Mouse (Mus musculus) c-Kit-positive CD71-positive TER-119-negative erythroid progenitor cells, embryonic 14.5 days (primary cell): ENCODE measurements around the gene Rin3.

ENCODE experiments used
- DNase-seq: peaks from one replicate; pipeline ENCODE4 v3.0.0-alpha.2; 2013; ENCODE audit warnings: low read depth

Gene Rin3

DNA sequence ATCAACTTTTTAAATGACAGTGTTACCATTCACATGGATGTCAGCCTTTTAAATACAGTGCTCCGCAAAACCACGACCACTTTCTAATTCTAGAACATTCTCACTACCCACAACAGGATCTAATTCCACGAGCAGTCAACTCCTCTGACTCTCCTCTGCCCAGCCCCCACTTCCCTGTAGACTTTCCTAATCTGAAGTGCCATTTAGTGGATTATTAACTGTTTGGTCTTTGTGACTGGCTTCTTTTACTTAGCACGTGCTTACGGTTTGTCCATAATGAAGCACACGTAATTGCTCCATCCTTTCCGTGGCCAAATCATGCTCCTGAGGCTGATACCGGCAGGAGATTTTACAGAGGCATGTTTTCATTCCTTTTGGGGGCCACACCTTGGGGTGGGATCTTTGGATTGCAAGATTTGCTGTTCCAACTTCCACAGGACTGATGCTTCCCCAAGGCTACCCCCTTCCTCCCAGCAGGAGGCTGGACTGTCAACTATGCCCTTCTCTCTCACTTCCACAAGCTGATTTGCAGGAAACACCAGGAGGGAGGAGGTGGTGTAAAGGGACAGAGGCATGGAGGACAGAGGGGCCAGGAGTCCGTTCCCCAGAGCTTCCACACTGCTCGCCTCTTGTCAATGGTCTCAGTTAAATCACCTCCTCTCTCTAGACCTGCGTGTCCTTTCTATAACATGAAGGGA lies 139.9 kb downstream of the Rin3 start:
- no peak for DNase-seq

DNA sequence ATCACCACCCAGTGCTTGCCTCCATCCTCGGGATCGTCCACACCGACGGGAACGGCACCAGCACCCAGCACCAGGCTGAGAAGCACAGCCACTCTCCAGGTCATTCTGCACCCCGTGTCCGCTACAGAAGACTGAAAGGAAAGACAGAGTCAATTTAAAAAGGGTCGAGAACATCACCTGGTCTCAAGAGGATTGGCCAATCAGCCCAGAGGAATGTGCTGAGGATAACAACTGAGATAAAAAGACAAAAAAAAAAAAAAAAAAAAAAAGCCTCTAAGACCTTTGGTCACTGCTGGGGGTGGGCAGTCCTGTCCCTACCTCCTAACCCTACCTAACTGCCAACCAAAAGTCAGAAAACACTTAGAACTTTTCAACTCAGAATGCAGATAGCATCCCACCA lies 140.8 kb downstream of the Rin3 start:
- DNase-seq = no peak

DNA sequence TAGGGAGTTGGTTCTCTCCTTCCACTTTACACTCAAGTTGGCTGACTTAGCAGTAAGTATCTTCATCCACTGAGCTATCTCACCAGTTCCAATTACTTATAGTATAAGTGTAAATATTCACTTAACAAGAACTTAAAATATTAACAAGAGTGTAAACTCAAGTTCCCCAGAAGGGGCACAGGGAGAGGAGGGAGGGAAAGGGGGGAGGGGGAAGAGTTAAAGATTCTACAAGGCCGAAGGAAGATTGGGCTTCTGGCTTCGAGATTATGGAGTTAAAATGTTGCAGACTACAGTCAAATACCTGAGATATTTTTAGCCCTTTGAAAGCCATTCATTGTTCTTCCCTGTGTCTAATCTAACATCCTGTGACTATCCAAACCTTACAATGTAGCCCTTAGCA lies 141.6 kb downstream of the Rin3 start:
- DNase-seq = no peak

DNA sequence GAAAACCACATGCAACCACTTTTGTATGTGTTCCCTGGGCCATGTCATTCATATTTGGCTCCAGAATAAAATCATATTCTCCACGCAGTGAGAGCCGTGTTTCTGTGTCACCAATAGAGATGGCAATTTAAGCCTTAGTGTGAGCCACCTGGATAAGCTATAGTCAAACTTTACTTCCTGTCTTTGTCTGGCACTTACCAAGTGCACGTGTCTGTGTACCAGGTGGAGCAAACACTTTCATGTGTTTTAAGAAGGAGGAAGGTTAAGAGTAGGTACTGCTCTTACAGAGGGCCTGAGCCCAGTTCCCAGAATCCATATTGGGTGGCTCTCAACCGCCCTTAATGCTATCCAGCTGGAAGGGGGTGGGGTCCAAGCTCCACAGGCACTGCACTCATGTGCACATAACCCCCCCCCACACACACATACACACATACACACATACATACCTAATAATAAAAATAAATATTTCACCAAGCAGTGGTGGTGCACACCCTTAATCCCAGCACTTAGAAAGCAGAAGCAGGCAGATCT lies 142.3 kb downstream of the Rin3 start:
- DNase-seq = no peak

DNA sequence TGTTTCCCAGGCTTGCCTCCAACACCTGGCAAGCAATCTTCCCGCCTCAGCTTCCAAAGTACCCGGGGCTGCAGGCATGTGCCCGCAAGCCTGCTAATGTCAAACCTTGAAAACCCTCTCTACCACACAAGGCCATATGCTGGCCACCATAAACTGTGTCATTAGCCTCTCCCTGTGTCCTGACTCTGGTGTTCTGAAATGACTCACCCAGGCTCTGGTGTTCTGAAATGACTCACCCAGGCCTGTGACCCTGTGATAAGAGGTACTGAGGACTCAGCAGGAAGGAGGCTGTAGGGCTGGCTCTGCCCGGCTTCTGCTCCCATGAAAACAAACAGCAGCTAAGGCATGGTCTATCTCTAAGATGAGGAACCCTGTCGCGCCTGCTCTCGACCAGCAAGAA lies 143.4 kb downstream of the Rin3 start:
- DNase-seq = peak; percentile 75

DNA sequence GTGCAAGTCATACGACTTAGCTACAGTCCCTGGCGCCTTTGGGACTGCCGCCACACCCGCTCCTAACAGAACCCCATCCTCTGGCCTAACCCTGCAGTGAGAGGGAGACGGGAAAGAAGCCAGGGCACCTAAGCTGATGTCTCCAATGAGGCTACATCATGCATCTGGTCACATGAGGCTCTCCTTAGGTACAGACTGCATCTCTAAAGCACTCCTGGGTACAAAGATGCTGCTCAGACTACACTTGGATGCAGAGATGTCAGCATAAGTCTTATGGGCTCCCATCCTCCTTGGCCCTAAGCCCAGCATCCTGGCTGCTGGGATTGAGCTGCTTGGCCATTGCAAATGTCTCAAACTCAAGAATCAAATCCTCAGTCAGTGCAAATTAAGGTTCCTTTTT lies 146.8 kb downstream of the Rin3 start:
- no peak for DNase-seq

DNA sequence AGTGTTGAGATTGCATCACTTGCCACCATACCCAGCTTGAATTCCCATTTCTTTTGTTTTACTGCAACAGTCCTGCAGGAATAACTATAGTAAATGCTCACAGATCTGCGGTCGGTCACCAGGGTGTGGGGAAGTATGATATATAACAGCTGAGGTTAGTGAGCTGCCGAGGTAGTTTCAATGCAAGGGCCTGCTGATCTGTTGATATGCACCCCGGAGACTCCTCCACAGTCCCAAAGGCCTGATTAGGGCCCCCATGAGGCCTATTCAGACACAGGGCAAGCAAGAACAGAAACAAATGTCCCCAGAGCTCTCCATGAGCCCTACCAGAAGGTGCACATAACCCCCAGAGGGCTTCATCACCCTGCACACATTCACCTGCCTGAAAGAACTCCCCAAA lies 147.4 kb downstream of the Rin3 start:
- DNase-seq = no peak

DNA sequence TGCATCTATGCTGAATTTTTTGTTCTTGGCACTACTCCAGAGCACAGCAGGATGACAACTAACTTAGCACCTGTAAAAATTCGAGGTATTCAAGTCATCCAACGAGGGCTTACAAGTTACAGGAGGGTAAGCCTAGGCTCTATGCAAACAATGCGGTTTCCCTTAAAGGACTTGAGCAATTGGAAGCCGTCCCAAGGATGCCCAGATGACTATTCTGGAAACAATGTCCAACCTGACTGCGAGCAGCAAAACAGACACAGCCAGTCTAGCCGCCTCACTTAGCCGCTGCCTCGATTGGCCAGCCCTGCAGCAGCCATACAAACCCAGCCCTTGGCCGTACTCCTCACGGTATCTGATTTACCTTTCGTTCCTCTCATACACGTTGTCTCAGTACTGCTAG lies 149.4 kb downstream of the Rin3 start:
- no peak for DNase-seq

DNA sequence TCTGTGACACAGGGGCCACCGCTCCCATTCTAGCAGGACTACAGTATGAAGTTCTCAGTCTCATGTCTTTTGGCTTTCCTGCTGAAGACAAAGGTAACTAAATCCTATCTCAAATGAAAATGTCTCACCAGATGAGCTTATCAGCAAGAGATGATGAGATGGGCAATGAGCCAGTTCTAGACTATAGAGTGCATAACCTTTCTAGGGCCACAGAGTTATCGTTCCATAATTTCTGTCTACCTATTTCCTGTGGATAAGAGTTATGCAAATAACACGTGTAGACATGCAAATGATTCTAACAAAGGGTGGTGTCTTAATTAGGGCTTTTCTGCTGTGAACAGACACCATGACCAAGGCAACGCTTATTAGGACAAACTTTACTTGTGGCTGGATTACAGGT lies 151.3 kb downstream of the Rin3 start:
- DNase-seq = no peak

DNA sequence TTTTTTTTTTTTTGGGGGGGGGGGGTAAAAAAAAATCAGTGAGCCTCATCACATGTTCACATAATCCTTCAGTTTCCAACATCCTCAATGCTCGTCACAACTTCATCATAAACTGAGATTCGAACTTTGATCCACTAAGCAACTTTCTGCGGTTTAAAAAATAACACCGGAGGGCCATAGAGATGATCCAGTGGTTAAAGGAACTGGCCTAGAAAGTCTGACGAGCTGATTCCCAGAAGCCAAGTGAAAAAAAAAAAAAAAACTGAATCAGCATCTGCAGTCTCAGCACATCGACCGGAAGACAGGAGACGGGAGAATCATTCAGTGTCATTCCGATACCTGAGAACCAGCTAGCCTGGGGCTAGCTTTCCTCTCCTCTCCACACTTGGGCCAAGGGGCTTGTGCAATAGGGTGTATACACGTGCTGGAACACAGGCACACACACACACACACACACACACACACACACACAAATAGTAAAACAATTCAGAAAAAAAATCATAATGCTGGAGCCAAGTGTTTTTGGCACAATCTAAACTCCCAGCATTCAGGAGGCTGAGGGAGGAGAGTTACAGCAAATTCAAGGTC lies 154.2 kb downstream of the Rin3 start:
- DNase-seq = no peak

DNA sequence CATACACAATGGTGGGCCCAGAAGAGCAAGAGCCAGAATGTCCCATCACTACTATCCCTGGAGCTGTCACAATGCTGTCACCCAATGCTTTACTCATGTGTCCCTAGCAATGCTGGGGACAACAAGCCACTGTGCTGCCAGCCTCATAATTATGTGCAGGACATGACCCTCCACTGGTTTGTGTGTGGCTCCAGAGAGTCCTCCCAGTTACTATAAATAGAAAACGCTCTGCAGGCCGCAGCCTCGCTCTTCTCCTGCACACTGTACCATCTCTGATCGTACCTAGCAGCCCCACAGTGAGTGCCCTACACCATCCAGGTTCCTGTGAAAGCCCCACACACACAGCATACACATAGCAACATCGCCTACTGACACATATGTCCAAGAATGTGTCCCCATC lies 155.1 kb downstream of the Rin3 start:
- DNase-seq = no peak

DNA sequence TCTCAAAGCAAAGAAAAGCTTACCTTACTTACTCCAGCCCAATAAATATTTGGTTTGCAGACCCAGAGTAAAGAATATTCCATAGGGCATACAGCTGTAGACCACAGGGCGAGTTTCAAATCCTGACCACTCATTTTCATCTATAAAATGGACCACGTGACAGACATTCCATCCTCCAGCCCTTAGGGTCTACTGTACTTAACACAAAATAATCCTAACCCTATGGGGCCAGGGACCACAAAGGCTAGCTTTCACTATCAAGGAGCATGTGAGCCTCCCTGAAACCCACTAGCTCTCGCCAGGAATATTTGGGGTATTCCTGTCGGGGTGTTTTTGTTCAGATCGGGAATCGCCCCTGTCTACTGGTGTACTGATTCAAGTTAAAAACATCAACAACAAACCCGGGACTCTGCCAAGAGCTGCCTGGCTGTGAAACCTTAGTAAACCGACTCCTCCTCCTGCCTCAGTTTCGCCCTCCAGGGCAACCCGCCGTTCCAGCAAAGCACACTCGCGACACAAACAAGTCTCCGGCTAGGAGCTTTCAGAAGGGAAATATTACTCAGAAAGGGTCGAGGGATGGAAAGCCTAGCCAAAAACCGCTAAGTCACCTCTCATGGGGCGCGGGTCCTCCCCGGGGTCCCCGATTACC lies 156.3 kb downstream of the Rin3 start:
- DNase-seq = no peak

DNA sequence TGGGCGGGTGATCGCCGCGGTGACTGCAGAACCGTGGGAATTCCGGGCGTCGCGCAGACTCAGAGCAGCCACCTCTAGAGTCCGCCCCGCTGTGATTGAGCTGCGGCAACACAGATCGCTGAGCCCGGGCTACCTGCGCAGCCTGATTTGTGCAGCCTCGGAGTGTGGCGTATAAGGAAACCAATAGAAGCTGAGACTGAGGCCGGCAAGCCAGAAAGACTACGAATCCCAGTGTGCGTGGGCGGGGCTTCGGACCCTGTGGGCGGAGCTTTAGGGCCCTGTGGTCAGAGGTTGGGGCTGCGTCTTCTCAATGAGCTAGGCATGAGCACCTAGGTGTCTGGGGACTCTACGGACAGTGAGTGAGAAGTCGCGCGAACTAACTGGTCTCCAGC lies 156.8 kb downstream of the Rin3 start, which contains the start of gene Lgmn:
Gene Lgmn (minus strand): TSS at position 182 of the 392 bp plus-strand sequence.
- DNase-seq = peak; percentile 90
